Mouse (Mus musculus) urinary bladder, adult 18-20 months (tissue): ENCODE results near the gene Aoc3.
"Not testable (repeated sequence)": the region's sequence is repeated elsewhere in the genome, so short reads cannot be mapped to it uniquely, and the experiment has no call there.

Experiments
- DNase-seq, 2 experiments: peaks; one replicate each; pipeline ENCODE4 v3.0.0; 2022; ENCODE audit warnings: low spot score in 2 of 2, mixed read lengths in 2 of 2

Aoc3 gene

GRCm38 (mm10) chr11:101330371-101330924, at the start of gene Aoc3:
Gene Aoc3 (plus strand): TSS chr11:101330605.
- DNase-seq = no peak

GRCm38 (mm10) chr11:101280837-101281236, 49.6 kb upstream of the Aoc3 start:
- DNase-seq = no peak

- no peak for DNase-seq
Measured at GRCm38 (mm10) chr11:101282896-101283295, 47.5 kb upstream of the Aoc3 start.

- no peak for DNase-seq
Measured at GRCm38 (mm10) chr11:101283805-101284204, 46.6 kb upstream of the Aoc3 start.

- peak in 1 of 2 experiments; percentile 68 for DNase-seq
Measured at GRCm38 (mm10) chr11:101287306-101287705, 43.1 kb upstream of the Aoc3 start.

GRCm38 (mm10) chr11:101291231-101291630, 39.2 kb upstream of the Aoc3 start:
- no peak for DNase-seq

- no peak for DNase-seq
Measured at GRCm38 (mm10) chr11:101295191-101295590, 35.2 kb upstream of the Aoc3 start.

GRCm38 (mm10) chr11:101300881-101301280, 29.5 kb upstream of the Aoc3 start:
- DNase-seq = no peak

- DNase-seq = no peak
Measured at GRCm38 (mm10) chr11:101301299-101302003, 29.0 kb upstream of the Aoc3 start.

GRCm38 (mm10) chr11:101302004-101302798, 28.2 kb upstream of the Aoc3 start, which contains the start of gene Becn1:
Gene Becn1 (minus strand): TSS chr11:101302286.
- peak; percentile 90 to 94 for DNase-seq

GRCm38 (mm10) chr11:101307744-101308143, 22.7 kb upstream of the Aoc3 start:
- DNase-seq = no peak

- no peak for DNase-seq
Measured at GRCm38 (mm10) chr11:101311083-101311482, 19.3 kb upstream of the Aoc3 start.

- no peak for DNase-seq
Measured at GRCm38 (mm10) chr11:101312150-101312549, 18.3 kb upstream of the Aoc3 start.

GRCm38 (mm10) chr11:101314567-101314966, 15.8 kb upstream of the Aoc3 start:
- DNase-seq = no peak

GRCm38 (mm10) chr11:101315082-101315650, 15.2 kb upstream of the Aoc3 start:
- no peak for DNase-seq

GRCm38 (mm10) chr11:101315665-101316500, 14.5 kb upstream of the Aoc3 start, which contains the start of gene Psme3:
Gene Psme3 (plus strand): TSS chr11:101316213.
- peak; percentile 86 to 92 for DNase-seq

- no peak for DNase-seq
Measured at GRCm38 (mm10) chr11:101316501-101316917, 13.9 kb upstream of the Aoc3 start.

- DNase-seq = peak; percentile 31 to 68
Measured at GRCm38 (mm10) chr11:101323609-101324008, 6.8 kb upstream of the Aoc3 start.

GRCm38 (mm10) chr11:101324763-101325162, 5.6 kb upstream of the Aoc3 start, which contains the start of gene Aoc2:
Gene Aoc2 (plus strand): TSS chr11:101325063.
- DNase-seq = no peak

- DNase-seq = not testable (repeated sequence)
Measured at GRCm38 (mm10) chr11:101325201-101325600, 5.2 kb upstream of the Aoc3 start.

- DNase-seq = no peak
Measured at GRCm38 (mm10) chr11:101326147-101326546, 4.3 kb upstream of the Aoc3 start.
